Mouse (Mus musculus): Measurements from ENCODE around the gene Foxred2. TPM values are rescaled to one million over a fixed set of nuclear protein-coding genes. Genes with fewer than 3 reads are reported as not detected.

Gene Foxred2
- total RNA-seq, 1 experiment: 21.9 TPM

DNA sequence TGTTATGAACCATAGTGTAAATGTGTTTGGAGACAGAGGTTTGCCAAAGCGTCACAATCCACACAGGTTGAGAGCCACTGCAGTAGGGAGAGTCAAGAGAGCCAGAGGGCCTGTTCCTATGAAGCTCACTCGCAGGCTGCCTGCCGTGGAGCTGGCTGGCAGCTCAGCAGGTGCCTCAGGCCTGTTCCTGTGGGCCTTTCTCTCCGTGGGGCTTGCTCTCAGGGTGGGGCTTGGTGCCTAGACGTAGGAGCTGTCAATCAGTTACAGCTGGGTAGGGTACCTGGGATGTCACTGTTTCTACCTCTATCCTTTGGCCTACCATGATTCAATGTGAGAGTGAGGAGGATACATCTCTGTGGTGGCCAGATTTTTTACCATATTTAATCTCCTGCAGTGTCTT, 21.6 kb downstream of the Foxred2 start:
- Histone ChIP-seq H3K27ac (ENCODE audit: insufficient read depth, low read depth, low read length, poor library complexity, severe bottlenecking) (no peak overlapping the region), H3K9ac (ENCODE audit: insufficient read depth, low read depth, low read length, poor library complexity, severe bottlenecking) (no peak overlapping the region), H3K4me3 (ENCODE audit: insufficient read depth in 1 of 2, low read depth in 1 of 2, low read length in 2 of 2, poor library complexity in 1 of 2, severe bottlenecking in 1 of 2) (no peak overlapping the region), H3K4me1 (ENCODE audit: control insufficient read depth in 2 of 2, insufficient read depth in 2 of 2, low read length in 2 of 2, poor library complexity in 1 of 2) (no peaks in the 10 kb centered on the region), H3K9me3 (ENCODE audit: control insufficient read depth, insufficient read depth, low read depth, low read length) (no peaks in the 10 kb centered on the region), H3K36me3 (ENCODE audit: control insufficient read depth, insufficient read depth, low read length, poor library complexity, severe bottlenecking) (no peaks in the 10 kb centered on the region)
- TF ChIP-seq ZC3H11A (IDR thresholded peaks at IDR 0.05; ENCODE audit: borderline replicate concordance, low read depth, low read length) (no peak), ZNF384 (IDR thresholded peaks at IDR 0.05; ENCODE audit: low read depth, low read length) (no peak), HCFC1 (IDR thresholded peaks at IDR 0.05; ENCODE audit: borderline replicate concordance, insufficient read depth, low read length) (no peak), CHD2 (IDR thresholded peaks at IDR 0.05; ENCODE audit: low read depth, low read length) (no peak), MAFK (IDR thresholded peaks at IDR 0.05; ENCODE audit: insufficient read depth, low read depth, low read length) (no peak)
- in situ Hi-C loops (cut with MboI; ENCODE audit: low sequenced_read_pairs in 2 of 2, unreplicated experiment in 2 of 2): no loop called here
- DNase-seq (ENCODE audit: low read depth, low spot score): no peak

DNA sequence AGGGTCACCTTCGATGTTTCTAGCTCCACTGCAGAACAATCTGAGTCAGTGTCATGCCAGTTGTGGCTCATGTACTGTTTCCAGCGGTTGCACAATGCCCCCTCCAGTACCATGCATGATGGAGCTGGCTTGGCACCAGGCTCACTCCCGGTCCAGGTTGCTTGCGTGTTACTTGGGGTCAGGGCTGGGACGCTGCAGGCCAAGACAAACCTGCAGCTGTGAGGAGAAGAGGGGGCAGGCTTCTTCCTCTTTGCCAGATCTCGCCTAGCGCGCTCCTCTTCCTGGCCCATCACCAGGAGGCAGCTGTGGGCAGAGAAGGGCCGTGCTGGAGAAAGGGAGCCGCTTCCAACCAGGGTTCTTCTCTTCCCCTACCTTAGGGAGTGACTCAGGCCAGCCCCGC, 22.2 kb downstream of the Foxred2 start:
- H3K4me3 ChIP-seq (ENCODE audit: insufficient read depth in 1 of 2, low read depth in 1 of 2, low read length in 2 of 2, poor library complexity in 1 of 2, severe bottlenecking in 1 of 2): no peak overlapping the region
- H3K4me1 ChIP-seq (ENCODE audit: control insufficient read depth in 2 of 2, insufficient read depth in 2 of 2, low read length in 2 of 2, poor library complexity in 1 of 2): 0 out of 4 replicates have a peak, but pooled peaks cover 0 to 2% of the 10 kb centered on the region in 2 experiments
- no peaks in the 10 kb centered on the region for H3K9me3 ChIP-seq (ENCODE audit: control insufficient read depth, insufficient read depth, low read depth, low read length)
- DNase-seq (ENCODE audit: low read depth, low spot score): no peak
- no peak overlapping the region for H3K27ac ChIP-seq (ENCODE audit: insufficient read depth, low read depth, low read length, poor library complexity, severe bottlenecking)
- TF ChIP-seq CHD2 (IDR thresholded peaks at IDR 0.05; ENCODE audit: low read depth, low read length) (no peak), HCFC1 (IDR thresholded peaks at IDR 0.05; ENCODE audit: borderline replicate concordance, insufficient read depth, low read length) (no peak), ZC3H11A (IDR thresholded peaks at IDR 0.05; ENCODE audit: borderline replicate concordance, low read depth, low read length) (no peak), MAFK (IDR thresholded peaks at IDR 0.05; ENCODE audit: insufficient read depth, low read depth, low read length) (no peak), ZNF384 (IDR thresholded peaks at IDR 0.05; ENCODE audit: low read depth, low read length) (no peak)
- no peak overlapping the region for H3K9ac ChIP-seq (ENCODE audit: insufficient read depth, low read depth, low read length, poor library complexity, severe bottlenecking)
- in situ Hi-C loops (cut with MboI; ENCODE audit: low sequenced_read_pairs in 2 of 2, unreplicated experiment in 2 of 2): no loop called here
- no peaks in the 10 kb centered on the region for H3K36me3 ChIP-seq (ENCODE audit: control insufficient read depth, insufficient read depth, low read length, poor library complexity, severe bottlenecking)

DNA sequence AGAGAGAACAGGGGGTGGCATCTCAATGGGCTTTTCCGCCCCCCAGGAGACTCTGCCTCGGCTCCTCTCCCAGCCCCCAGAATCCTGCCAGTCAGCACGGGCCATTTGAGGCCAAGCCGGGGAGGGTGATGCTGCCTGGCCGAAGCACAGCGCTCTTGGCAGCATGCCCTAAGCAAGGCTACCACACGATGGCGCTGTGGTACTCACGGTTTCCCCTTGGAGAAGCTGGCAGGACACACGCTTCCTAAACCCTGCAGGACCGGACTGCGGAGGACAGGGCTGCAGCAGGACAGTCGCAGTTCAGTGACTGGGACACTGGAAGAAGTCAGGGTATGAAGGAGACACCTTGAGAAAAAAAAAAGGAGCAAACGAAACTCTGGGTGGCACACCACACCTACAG, 22.8 kb downstream of the Foxred2 start:
- Histone ChIP-seq H3K4me3 (ENCODE audit: insufficient read depth in 1 of 2, low read depth in 1 of 2, low read length in 2 of 2, poor library complexity in 1 of 2, severe bottlenecking in 1 of 2) (no peak overlapping the region), H3K4me1 (ENCODE audit: control insufficient read depth in 2 of 2, insufficient read depth in 2 of 2, low read length in 2 of 2, poor library complexity in 1 of 2) (0 out of 4 replicates have a peak, but pooled peaks cover 0 to 2% of the 10 kb centered on the region in 2 experiments), H3K9me3 (ENCODE audit: control insufficient read depth, insufficient read depth, low read depth, low read length) (no peaks in the 10 kb centered on the region), H3K27ac (ENCODE audit: insufficient read depth, low read depth, low read length, poor library complexity, severe bottlenecking) (no peak overlapping the region), H3K9ac (ENCODE audit: insufficient read depth, low read depth, low read length, poor library complexity, severe bottlenecking) (no peak overlapping the region), H3K36me3 (ENCODE audit: control insufficient read depth, insufficient read depth, low read length, poor library complexity, severe bottlenecking) (no peaks in the 10 kb centered on the region)
- peak; percentile 93 for DNase-seq (ENCODE audit: low read depth, low spot score)
- TF ChIP-seq ZC3H11A (IDR thresholded peaks at IDR 0.05; ENCODE audit: borderline replicate concordance, low read depth, low read length): 0 out of 2 replicates have a peak, but pooled peaks have one; percentile 44
- TF ChIP-seq ZNF384 (IDR thresholded peaks at IDR 0.05; ENCODE audit: low read depth, low read length): no peak
- in situ Hi-C loops (cut with MboI; ENCODE audit: low sequenced_read_pairs in 2 of 2, unreplicated experiment in 2 of 2): no loop called here

DNA sequence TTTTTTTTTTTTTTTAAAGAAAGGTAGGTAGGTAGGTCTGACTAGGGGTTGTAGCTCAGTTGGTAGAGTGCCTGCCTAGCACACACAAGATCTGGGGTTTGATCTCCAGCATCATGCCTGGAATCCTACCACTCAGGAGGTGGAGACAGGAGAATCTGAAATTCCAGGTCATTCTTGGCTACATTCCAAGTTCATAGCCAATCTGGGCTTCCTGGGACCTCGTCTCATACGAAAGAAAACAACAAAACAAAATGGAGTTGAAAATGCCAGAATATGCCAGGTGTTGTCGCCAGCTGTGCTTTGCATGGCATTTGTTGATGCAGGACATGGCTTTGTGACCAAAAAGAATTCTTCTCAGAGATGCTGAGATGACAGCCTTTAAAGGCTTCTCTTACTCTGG, 23.3 kb downstream of the Foxred2 start:
- H3K4me3 ChIP-seq (ENCODE audit: insufficient read depth in 1 of 2, low read depth in 1 of 2, low read length in 2 of 2, poor library complexity in 1 of 2, severe bottlenecking in 1 of 2): no peak overlapping the region
- no peaks in the 10 kb centered on the region for H3K36me3 ChIP-seq (ENCODE audit: control insufficient read depth, insufficient read depth, low read length, poor library complexity, severe bottlenecking)
- H3K9ac ChIP-seq (ENCODE audit: insufficient read depth, low read depth, low read length, poor library complexity, severe bottlenecking): no peak overlapping the region
- no peak overlapping the region for H3K27ac ChIP-seq (ENCODE audit: insufficient read depth, low read depth, low read length, poor library complexity, severe bottlenecking)
- no peak for TF ChIP-seq HCFC1 (IDR thresholded peaks at IDR 0.05; ENCODE audit: borderline replicate concordance, insufficient read depth, low read length)
- no peak for TF ChIP-seq CHD2 (IDR thresholded peaks at IDR 0.05; ENCODE audit: low read depth, low read length)
- TF ChIP-seq ZC3H11A (IDR thresholded peaks at IDR 0.05; ENCODE audit: borderline replicate concordance, low read depth, low read length): no peak
- TF ChIP-seq MAFK (IDR thresholded peaks at IDR 0.05; ENCODE audit: insufficient read depth, low read depth, low read length): no peak
- TF ChIP-seq ZNF384 (IDR thresholded peaks at IDR 0.05; ENCODE audit: low read depth, low read length): no peak
- in situ Hi-C loops (cut with MboI; ENCODE audit: low sequenced_read_pairs in 2 of 2, unreplicated experiment in 2 of 2): no loop called here
- 0 out of 4 replicates have a peak, but pooled peaks cover 0 to 2% of the 10 kb centered on the region in 2 experiments for H3K4me1 ChIP-seq (ENCODE audit: control insufficient read depth in 2 of 2, insufficient read depth in 2 of 2, low read length in 2 of 2, poor library complexity in 1 of 2)
- no peak for DNase-seq (ENCODE audit: low read depth, low spot score)
- H3K9me3 ChIP-seq (ENCODE audit: control insufficient read depth, insufficient read depth, low read depth, low read length): no peaks in the 10 kb centered on the region

DNA sequence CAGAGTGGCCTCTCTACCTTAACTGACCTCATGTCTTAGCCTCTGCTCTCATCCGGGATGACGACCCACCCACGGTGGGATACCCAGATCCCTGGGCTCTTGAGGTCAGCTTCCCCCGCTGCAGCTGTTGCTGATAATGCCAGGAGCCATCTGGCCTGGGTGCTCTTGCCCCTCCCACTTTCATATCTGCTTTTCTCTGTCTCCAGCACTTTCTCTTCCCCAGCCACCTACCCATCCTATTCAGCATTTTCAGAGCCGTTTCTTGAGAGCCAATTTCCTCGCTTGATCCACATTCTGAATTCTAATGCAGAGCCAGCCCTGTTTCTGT, 24.9 kb downstream of the Foxred2 start:
- TF ChIP-seq MAFK (IDR thresholded peaks at IDR 0.05; ENCODE audit: insufficient read depth, low read depth, low read length) (no peak), ZC3H11A (IDR thresholded peaks at IDR 0.05; ENCODE audit: borderline replicate concordance, low read depth, low read length) (no peak), ZNF384 (IDR thresholded peaks at IDR 0.05; ENCODE audit: low read depth, low read length) (no peak), HCFC1 (IDR thresholded peaks at IDR 0.05; ENCODE audit: borderline replicate concordance, insufficient read depth, low read length) (no peak), CHD2 (IDR thresholded peaks at IDR 0.05; ENCODE audit: low read depth, low read length) (no peak)
- no peak overlapping the region for H3K27ac ChIP-seq (ENCODE audit: insufficient read depth, low read depth, low read length, poor library complexity, severe bottlenecking)
- no peak for DNase-seq (ENCODE audit: low read depth, low spot score)
- H3K4me1 ChIP-seq (ENCODE audit: control insufficient read depth in 2 of 2, insufficient read depth in 2 of 2, low read length in 2 of 2, poor library complexity in 1 of 2): peaks cover 0 to 6% of the 10 kb centered on the region in 2 experiments; a peak in 1 of 4 replicates
- in situ Hi-C loops (cut with MboI; ENCODE audit: low sequenced_read_pairs in 2 of 2, unreplicated experiment in 2 of 2): no loop called here
- peaks cover 7% of the 10 kb centered on the region; the same call in 1 of the 2 replicates for H3K36me3 ChIP-seq (ENCODE audit: control insufficient read depth, insufficient read depth, low read length, poor library complexity, severe bottlenecking)
- no peak overlapping the region for H3K9ac ChIP-seq (ENCODE audit: insufficient read depth, low read depth, low read length, poor library complexity, severe bottlenecking)
- no peaks in the 10 kb centered on the region for H3K9me3 ChIP-seq (ENCODE audit: control insufficient read depth, insufficient read depth, low read depth, low read length)
- H3K4me3 ChIP-seq (ENCODE audit: insufficient read depth in 1 of 2, low read depth in 1 of 2, low read length in 2 of 2, poor library complexity in 1 of 2, severe bottlenecking in 1 of 2): no peak overlapping the region

Measured in ES-E14 (cell line).